Mouse (Mus musculus) kidney, postnatal 36 days (tissue): ENCODE data around the gene Nrf1.

ENCODE experiments used
- DNase-seq, 2 experiments: peaks; one replicate each; pipeline ENCODE4 v3.0.0; 2021 to 2022; ENCODE audit warnings: mixed read lengths in 2 of 2

Gene Nrf1

DNA sequence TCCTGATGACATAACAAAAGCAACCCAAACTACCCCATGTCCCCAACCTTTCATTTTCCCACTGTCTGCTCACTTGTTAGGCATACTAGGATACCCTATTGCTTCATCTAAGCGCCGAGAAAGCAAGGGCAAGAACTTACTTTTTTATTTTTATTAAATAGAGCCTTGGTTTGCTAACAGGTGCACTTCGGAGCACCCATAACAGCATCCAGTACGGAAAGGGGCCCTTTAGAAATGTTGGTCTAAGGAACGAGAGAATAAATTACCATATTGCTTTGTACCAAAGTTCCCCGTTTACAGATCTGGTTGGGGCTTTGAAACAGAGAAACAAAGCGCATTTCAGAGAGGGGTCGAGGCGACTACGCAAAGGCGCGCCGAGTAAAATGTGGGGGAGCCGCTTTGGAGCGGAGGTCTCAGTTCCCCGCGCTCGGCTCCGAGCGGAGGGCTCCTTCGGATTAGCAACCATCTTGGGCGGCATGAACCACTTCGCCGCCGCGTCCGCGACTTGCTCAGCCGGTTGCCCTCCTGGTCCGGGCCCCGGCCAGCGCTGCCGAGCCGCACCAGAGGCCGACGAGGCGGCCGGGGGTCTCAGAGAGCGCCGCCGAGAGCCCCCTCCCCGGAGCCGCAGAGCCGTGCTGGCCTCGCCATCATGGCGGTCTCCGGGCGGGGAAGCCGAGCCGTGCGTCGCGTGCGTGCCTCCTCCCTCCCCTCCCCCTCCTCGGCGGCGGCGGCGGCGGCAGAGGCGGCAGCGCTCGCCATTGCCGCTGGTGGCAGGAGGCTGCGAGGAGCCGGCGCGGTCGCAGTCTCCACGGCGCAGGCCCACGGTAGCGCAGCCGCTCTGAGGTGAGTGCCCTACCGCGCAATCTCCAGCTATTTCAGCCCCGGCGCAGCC, at the start of gene Nrf1:
Nrf1 (plus strand) TSS at position 718 of the 892 bp plus-strand sequence.
- DNase-seq, result peak; percentile 91 to 97

DNA sequence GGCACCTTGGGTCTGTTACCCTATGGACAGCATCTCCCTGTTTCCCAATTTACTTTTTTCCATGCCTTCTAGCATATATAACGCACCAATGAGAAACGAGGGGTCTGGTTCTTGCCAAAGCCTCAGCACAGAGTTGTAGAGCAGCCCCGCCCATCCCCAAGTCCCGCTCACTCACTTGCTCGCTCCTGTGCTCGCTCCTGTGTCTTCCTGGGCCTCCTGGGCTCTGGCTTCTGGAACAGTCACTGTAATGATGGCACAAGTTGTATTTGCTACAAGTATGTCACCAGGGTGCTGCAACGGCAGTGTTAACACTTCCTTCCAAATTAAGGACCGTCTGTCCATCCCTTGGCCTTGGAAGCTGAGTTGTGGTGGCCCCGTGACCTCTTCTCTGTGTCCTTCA, 49.6 kb upstream of the Nrf1 start:
- DNase-seq, result peak in 1 of 2 experiments; percentile 44

DNA sequence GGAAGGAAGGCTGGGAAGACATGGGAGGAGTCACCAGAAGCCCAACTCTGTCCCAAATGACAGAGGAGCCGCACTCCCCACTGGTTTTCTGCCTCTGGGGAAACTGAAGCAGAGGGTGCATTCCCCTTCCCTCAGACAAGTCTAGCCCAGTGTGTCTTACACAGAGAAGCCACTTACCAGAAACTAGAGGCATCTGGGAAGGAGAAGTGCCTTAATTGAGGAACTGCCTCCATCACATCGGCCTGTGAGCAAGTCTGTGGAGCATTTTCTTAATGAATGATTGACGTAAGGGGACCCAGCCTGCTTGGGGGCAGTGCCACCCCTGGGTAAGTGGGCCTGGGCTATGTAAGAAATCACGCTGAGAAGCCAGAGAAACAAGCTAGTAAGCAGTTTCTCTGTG, 49.0 kb upstream of the Nrf1 start:
- DNase-seq, result no peak

DNA sequence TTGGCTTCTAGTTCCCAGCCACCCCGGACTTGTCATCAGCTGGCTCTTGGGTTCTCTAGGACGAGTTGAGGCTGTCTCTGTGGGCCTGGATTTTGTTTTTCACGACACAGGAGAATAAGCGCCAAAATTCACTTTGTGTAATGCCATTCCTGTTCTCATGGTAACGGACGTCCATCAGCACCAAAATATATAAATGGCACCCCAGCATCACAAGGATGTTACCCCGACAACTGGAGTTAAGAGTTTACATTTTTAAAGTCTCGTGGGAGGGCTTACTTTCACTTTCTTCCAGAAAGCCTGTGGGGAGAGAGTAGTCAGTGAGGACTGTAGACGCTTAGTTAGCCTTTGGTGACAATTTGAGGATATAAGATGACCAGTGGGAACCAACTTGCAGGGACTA, 45.2 kb upstream of the Nrf1 start:
- DNase-seq, result no peak

DNA sequence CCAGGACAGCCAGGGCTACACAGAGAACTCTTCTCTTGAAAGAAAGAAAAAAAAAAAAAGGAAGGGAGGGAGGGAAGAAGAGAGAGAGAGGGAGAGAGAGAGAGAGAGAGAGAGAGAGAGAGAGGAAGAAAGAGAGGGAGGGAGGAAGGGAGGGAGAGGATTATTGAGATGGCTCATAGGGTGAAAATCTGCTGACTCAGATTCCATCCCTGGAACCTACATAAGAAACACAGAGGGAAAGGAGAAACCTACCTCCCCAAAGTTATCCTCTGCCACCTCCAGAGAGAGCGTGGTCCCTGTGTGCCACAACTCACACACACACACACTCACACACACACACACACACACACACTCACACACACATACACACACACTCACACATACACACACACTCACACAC, 41.9 kb upstream of the Nrf1 start:
- DNase-seq, result no peak

DNA sequence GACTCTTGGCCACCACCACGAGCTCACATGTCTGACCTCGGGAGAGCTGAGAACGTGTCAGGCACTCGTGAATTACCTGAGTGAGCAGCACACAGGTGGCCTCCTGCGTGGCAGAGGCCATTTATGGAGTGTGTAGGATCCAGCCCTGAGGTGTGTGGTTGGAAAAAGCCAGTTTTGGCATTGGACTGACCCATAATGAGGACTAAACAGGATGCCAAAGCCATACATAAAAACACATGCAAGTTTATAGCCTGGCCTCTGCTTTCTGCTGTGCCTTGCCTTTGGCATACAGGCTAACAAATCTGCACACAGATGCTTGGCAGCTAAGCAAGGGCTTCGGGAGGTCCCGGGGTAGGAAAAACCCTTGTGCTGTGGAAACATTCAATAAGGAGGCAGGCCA, 38.6 kb upstream of the Nrf1 start:
- peak in 1 of 2 experiments; percentile 13 for DNase-seq

DNA sequence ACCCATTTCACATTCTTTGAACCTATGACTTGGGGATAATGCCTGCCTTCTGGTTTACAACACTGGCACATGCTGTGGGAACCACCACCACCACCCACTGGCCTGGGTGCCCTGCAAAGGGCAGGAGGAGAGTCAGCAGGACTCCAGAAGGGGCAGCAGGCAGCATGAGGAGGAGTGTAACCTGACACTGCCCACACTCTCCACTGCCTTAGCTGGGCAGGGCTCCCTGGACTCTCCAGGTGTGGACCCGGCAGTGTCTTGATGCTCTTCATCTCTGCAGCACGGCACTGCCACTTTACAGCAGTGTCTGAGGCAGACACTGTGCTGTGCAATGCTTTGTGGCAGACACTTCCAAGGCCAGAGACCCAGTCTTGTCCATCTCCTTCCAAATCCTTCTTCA, 34.3 kb upstream of the Nrf1 start:
- no peak for DNase-seq

DNA sequence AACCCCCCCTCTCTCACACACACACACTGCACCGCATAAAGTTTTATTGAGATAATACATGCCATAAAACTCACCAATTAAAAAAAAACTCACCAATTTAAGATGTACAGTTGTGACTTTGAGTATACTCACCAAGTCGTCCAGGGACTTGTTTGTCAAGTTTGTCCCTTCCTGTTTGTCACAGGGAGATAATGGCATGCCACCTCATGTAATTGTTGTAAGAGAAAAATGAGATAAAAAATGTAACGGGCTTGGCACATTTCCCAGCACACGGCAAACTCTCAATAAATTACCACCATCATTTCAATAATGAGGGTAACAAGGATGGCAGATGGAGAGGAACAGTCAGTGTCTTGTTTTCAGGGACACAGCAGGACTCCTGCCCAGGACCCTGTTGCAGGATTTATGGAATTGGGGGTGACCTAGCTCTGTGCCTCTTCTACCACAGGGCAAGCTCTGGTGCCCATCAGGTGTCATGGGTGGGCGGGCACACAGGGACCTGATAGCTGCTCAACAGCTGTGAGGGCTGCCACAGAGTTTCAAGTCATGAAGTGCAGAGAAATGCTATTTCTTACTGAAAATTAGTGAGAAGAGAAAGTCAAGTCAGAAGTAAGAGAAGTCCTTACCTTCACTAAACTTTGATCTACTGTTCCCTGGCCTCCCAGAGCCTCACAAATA, 33.5 kb upstream of the Nrf1 start:
- DNase-seq, result no peak

DNA sequence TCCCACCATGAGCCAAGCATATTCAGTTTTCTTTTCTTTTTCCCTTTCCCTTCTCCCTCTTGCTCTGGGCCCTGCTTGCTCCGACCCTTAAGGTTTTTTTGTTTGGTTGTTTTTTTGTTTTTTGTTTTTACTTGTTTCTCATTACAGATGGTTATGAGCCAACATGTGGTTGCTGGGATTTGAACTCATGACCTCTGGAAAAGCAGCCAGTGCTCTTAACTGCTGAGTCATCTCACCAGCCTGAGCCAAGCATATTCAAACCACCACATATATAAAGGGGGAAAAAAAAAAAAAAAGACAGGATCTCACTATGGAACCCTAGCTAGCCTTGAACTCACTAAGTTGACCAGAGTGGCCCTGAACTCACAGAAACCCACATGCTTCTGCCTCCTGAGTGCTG, 26.5 kb upstream of the Nrf1 start:
- DNase-seq, result no peak

DNA sequence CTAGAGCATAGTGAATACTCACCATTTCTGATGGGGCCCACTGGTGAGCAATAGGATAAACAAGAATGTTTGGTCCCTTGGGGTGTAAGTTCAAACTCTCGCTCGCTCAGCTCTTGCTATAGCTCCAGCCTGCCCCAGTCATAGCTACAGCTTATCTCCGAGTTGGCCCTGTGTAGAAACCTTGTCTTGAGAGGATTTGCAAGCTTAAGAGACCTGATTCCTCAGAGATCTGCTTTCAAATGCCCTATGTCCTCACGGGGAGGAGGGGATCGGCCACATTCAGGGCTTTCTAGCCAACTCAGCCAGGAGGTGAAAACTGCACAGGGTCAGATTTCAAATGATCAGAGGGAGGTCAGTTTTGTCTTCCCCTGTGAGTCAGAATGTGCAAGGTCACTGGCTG, 26.1 kb upstream of the Nrf1 start:
- DNase-seq, result peak in 1 of 2 experiments; percentile 12

DNA sequence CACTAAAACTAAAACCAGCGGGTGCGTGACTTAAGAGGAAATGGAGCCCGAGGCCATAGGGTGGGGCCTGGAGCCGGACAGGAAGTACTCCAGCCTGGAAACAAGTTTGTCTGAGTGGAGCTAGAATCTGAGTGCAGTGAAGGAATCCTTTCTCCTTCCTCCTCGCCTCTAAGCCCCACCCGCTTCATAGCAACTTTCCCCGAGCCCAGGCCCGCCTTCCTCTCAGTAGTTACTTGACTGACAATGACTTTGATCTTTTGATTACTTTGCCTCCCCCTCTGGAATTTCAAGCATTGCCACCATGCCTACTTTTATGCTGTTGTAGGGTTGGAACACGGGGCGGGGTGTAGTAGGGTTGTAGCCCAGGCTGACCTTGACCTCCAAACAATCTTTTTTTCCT, 21.0 kb upstream of the Nrf1 start:
- DNase-seq, result peak; percentile 32 to 52

DNA sequence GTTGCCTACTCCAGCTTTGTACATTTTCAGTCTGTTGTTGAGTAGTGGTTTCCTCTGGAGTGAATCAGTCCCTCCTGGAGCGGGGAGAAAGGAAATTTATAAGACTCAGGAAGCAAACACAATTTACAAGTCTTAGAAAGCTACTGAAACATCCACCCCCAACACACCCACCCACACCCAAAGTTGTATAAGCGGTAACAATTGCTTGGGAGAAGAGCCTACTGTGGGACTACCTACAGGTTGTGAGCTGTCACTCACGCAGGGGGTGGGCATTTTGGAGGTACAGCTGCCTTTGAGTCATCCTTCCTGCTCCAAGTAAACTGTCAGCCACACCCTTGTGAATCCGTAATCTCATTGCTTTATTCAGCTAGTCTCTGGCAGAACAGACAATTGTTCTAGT, 19.4 kb upstream of the Nrf1 start:
- DNase-seq, result no peak

DNA sequence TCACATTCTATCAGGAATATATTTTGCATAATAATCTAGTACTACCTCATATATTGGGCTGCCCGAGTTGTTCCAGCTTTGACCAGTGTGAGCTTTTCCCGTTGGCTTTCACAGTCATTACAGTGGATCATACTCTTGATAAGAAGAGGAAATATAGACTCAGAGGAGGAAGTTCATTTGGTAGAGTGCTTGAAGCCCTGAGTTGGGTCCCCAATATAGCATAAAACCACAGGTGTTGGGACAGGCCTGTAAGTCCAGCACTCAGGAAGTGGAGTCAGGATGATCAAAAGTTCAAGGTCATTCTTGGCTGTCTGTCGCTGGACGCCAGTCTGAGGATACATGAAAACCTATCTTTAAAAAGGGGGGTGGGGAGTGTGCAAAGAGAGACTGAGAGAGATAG, 12.7 kb upstream of the Nrf1 start:
- no peak for DNase-seq

DNA sequence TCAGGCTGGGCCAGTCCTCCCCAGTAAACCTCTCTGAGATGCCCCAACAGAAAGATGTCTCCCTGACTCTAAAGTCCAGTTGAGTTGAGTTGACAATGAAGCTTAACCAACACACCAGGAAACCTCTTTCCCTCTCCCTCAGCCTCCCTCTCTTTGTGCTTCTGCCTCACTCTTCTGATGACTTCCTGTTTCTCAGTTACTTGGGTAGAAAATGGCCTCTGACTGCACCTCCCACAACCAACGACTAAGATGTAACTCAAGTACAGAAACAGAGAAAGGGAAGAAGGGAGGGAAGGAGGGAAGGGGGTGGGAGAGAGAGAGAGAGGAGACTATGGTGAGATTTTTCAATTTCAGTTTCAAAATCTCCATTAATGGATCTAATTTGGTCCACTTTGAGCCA, 6.3 kb upstream of the Nrf1 start:
- DNase-seq, result no peak

DNA sequence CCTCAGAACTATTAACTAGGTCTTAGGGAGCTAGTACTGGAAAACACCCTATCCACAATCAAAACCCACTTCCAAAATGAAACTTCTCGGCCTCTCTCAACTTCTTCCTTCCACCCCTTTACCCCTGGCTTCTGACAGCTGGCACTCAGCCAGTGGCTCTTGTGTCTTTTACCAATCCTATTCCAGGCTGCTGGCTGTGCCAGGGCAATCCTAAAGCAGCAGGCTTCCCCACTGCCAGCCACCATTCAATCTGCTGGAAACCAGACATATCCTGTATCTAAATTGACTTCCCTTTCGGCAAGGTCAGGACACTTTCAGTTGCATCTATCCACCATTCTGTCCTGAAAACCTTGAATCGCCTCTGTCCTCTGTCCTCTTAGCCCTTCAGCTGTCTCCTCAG, 5.3 kb upstream of the Nrf1 start:
- DNase-seq, result peak in 1 of 2 experiments; percentile 22

DNA sequence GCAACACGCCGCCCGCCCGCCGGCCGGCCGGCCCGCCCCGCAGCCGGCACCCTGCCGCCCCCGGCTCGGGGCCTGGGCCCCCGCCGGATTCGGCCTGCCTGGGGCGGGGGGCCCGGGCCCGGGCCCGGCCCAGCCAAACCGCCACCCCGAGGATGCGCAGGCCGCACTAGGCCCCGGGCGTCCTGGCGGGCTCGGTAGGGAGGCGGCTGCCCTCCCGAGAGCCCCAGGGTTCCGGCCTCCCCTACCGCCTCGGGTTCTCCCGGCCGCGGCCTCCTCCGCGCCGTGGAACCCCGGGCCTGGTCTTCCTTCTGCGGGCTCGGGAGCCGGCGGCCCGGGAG, 344 bp downstream of the Nrf1 start:
- no peak for DNase-seq

DNA sequence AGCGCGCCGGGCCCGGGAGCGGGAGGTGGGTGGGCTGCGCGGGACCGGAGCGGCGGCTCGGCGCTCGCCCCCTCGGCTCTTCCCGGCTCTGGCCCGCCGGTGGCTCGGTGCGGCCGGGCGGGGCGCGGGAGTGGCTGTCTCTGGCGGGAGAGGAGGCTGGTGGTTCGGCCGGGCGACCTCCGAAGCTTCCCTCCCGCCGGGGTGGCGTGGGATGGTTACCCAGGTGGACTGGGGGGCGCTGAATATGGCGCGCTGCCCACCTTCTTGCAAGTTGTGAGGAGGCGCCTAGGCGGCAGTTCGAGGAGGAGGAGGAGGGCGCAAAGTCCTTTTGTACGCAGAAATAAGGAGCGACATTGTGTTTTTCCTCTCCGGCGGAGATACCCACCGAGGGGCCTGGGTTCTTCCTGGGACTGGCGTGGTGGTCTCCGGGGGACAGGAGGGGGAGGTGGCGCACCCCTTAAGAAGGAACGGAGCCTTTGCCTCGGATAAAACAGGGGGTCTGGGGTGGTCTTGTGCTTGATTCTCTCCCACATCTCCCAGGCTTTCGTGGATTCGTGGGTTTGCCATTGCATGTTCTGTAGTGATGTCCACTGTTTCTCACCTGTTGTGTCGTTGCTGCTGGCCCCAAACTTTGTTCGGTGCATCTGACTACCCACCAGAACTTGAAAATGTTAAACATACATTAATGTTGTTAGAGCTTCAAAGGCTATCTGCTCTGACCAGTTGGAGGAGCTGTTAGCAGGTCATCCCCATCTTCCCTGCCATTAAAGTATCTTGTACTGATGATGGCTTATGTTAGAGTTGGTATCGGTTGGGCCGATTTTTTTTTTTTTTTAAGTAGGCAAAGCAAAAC, 939 bp downstream of the Nrf1 start:
- DNase-seq, result peak; percentile 44 to 75

DNA sequence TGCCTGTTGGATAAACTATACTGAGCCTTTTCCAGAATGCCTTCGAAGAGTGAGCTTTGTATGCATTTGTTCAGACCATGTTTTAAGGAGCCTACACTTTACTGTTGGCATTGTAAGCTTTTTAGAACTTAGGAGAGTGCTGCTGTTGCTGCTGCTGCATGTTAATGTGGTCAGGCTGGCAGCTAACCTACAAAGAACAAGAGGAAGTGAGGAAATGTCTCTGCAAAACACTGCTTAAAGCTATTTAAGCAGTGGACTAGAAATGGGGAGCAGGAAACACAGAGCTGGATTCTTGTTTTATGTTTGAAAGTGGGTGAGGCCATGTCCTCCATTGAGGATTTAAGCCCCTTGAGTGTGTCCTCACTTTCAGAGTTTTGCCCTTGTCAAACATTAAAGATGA, 5.3 kb downstream of the Nrf1 start:
- DNase-seq, result peak in 1 of 2 experiments; percentile 9

DNA sequence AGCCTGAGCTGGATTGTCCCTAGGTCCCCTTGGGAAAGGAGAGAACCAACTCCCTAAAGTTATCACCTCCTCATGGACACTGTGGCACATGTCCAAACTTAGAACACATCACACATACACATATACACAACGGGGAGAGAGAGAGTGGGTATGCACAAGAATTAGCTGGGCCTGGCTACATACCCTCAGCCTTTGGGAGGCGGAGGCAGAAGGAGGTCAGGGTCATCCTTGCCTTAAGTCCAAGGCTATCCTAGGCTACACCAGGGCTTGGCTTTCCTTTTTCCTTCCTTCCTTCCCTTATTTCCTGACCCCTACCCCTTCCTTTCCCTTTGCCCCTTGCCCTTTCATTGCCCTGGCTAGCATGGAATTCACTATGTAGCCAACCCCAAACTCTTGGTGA, 14.8 kb downstream of the Nrf1 start:
- no peak for DNase-seq

DNA sequence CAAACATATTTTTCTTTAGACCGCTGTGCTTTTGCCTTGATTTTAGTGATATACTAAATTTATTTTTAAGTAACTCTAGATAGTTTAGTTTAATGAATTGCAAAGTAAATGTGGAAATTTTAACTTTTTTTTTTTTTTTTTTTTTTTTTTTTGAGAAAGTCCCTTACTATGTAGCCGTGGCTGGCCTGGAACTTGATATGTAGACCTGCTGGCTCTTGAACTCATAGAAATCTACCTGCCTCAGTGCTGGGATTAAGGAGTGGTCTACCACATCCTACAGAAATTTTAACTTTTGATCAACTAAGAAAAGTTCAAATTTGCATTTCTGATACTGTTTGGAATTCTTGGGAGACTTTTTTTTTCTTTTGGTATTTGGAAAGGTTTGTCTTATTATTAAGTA, 17.6 kb downstream of the Nrf1 start:
- no peak for DNase-seq

DNA sequence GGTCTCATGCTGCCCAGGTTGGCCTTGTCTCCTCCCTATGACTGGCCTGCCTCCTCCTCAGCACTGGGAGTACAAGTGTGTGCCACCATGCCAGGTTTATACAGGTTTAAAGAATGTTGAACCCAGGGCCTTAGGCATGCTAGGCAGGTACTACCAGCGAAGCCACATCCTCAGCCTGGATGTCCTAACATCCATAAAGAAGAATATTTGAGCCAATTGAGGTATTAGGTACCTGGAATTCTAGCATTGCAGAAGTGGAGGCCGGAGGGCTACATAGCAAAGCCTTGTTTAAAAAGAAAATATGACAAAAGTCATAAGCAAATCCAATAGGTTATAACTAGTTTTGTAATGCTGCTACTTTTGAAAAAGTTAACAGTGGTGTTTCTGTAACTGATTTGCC, 19.0 kb downstream of the Nrf1 start:
- DNase-seq, result no peak

DNA sequence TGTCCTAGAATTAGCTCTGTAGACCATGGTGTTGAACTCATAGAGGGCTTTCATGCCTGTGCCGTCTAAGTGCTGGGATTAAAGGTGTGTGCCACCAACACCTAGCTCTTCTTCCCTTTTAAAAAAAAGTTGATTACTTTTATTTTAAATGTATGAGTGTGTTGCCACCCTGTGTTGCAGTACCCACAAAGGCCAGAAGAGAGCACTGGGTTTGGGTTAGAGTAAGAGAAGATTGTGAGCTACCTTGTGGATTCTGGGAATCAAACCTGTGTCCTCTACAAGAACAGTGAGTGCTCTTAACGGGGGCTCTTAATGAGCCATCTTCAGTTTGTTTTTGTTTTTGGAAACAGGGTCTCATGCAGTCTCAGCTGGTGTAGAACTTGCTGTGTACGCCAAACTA, 24.7 kb downstream of the Nrf1 start:
- peak in 1 of 2 experiments; percentile 16 for DNase-seq

DNA sequence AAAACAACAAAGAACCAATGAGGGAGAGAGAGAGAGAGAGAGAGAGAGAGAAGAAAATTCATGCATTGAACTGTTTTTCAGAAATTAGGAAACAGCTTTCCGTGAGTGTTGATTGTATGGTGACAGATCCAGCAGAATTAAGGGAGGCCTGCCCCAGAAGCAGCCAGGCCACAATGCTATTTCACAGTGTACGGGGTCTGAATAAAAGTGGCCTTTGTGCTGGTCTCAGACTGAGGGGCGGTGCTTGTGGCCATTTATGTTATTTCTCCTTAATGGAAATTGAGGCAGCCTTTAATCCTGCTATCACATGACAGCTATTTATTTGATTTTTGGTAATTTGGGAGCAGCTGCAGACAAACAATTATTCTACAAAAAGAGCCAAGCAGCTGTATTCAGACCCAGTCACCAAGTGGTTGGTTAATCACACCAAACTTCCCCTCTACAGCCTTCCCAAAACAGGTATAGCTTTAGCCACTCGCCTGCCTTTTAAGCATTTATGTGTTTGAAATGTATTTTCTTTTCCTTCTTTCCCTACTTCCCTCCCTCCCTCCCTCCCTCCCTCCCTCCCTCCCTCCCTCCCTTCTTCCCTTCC, 31.2 kb downstream of the Nrf1 start:
- no peak for DNase-seq
